Mouse (Mus musculus): ENCODE results near the gene Fkbp7.
"Not testable (repeated sequence)": the region's sequence is repeated elsewhere in the genome, so short reads cannot be mapped to it uniquely, and the experiment has no call there.

Fkbp7 gene

DNA sequence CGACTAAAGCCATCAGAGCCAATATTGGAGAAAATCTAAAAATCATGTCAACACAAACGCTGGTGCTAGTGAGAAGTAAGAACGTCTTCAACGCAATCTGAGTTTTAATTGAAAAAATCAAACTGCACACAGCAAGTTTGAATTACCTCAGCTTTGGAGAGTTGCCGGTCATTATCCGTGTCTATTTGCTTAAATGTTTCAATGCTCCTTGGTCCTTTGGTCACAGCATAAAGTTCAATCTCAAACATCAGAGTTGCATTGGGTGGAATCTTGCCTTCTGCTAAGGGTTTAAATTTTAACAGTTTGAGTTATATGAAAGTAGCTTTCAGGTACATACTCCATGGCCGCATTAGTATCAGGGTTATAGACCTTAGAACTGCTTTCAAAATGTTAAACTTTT, 7.4 kb downstream of the Fkbp7 start:
- DNase-seq = no peak

DNA sequence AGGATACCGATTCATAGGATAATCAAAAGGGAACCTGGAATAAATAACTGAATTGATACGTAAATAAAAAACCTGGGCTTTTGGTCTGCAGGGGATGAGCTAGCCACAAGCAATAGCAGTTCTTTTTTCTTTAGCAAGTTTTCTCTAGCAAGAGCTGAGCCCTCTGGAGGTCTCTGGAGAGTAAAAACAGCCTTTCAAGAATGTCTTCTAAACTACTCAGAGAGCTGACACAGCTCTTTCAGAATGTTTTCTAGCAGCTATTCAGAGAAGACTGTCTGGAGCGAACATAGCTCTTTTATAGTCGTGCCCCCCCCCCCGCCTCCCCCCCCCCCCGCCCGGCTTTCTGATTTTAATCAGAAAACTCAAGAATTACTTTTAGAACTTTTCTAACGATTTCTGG, 13.5 kb downstream of the Fkbp7 start:
- no peak for DNase-seq

DNA sequence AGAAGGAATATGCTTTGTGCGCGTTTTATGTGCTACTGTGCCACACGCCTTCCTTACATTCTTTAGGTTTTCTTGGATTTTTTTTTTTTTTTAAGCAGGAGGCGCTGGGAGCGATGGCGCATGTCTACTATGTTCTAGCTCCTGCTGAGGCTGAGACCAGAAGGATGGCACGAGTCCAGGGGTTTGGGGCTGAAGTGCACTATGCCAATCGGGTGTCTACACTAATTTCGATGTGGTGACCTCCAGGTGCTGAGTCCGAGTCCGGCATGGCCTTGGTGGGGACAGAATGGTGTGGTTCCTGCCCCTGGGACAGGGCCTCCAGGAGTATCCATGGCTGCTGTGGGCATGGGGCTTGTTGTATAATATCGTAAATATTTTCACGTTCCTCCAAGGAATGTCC, 14.4 kb downstream of the Fkbp7 start:
- DNase-seq = peak; percentile 59 to 60

DNA sequence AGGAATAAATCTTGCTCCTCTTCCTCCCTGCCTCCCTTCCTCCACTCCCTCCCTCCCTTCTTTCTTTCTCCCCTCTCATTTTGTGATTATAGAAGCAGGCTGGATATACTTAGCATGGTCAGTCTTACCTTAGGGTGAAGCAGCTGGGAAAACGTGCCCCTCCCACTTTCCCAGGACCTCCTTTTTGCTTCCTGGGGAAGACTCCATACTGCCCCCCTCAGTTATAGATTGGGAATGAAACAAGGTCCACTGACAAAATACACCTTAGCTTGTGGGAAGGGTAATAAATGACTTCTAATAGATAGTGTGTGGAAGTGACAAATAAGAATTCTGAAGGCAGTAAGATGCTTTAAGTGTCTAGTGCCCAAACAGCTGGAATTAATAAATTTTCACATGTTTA, 16.9 kb downstream of the Fkbp7 start:
- DNase-seq = no peak

DNA sequence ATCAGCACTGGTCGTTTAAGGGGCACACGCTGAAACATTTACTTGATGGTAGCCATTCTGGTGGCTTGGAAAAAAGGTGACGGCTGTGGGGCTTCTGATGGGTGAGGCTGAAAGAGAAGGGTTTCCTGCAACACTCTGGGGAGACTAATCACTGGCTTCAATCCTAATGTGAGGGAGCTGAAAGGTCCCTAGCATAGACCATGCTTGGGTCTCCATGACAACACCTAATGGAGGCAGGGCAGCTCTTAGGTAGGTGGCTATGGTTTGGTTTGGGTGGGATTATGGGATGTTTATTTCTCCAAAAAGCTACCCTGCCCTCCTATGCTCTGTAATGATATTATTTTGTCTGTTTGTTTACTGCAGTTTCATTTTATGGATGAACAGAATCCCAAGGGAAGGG, 17.5 kb downstream of the Fkbp7 start:
- no peak for DNase-seq

DNA sequence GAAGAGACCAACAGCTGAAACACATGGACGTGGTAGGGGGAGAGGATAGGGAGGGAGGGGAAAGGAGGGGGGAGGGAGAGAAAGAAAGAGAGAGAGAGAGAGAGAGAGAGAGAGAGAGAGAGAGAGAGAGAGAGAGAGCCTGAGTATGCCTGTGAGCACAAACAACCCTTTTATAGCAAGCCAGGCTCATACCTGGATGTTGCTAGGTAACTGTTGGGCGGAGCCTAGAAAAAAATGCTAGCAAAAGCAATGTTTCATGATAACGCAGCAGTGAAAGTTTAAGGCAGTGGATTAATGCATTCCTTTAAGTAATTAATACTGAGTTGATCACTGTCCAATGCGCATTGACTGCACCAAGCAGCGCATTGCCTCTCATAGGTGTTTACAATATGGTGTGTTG, 18.3 kb downstream of the Fkbp7 start:
- no peak for DNase-seq

DNA sequence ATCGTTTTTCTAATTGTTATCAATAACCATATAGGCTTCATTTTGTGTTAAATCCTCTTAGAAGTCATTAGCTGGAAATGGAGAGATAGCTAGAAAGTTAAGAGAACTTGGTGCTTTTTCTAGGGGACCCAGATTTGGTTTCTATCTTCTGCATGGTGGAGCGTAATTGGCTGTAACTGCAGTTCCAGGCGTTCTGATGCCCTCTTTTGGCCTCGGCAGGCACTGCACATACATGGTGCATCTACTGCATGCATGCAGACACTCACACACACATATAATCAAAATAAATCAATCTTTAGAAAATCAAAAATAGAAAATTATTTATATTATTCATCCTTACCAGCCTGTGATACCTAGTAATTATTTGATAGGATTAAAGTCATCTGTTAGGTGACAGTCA, 19.8 kb downstream of the Fkbp7 start:
- DNase-seq = no peak

DNA sequence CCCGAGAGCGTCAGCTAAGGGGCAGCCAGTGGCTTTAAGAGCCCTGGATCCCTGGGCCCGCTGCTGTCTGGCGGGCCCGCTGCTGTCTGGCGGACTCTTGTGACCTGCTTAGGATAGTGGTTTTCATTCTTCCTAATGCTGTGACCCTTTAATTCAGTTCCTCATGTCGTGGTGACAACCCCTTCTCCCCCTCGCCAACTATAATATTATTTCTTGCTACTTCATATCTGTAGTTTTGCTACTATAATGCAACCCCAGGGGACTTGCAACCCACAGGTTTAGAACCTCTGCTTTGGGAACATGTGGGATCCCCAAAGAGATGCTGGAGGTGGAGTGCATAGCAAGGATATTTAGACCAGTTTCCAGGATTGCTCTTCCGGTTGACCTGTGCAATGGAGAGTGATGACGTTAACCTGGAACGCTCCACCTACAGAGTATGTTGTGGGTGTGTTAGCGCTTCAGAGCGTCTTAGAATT, 24.2 kb downstream of the Fkbp7 start:
- DNase-seq = peak; percentile 41 to 50

DNA sequence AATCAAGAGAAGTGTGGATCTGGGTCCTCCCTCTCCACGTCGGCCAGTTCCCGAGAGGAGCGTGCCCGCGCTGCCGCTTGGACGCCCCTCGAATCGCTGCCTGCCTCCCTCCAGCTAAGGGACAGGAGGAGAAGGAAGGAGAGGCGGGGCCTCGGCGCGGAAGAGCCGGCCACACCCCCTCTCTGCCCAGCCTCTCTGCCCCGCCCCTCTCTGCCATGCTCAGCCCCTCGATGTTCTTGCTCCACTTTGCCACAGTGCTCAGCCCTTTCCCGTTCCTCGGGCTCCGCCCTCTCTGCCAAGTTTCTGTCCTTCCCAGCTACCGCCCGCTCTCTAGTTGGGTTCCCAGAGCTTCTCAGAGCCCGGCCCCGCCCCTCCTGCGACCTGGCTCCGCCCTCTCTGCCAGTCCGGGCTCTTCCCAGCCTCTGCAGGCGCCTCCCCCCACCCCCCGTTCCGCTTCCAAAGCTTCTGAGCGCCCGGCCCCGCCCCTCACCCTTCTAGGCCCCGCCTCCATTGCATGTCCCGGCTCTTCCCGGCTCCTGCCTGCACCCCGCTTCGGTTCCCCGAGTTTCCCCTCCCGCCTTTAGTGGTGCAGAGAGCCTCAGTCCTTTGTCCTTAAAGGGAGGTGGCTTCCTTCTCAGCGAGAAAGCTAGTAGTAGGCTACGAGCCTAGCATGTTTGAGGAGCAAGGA, 24.9 kb downstream of the Fkbp7 start, which contains the start of the genes Prkra and Pjvk:
Prkra (minus strand) TSS at position 133 of the 688 bp plus-strand sequence.
Pjvk (plus strand) TSS at position 594 of the 688 bp plus-strand sequence.
- peak; percentile 100 for DNase-seq

DNA sequence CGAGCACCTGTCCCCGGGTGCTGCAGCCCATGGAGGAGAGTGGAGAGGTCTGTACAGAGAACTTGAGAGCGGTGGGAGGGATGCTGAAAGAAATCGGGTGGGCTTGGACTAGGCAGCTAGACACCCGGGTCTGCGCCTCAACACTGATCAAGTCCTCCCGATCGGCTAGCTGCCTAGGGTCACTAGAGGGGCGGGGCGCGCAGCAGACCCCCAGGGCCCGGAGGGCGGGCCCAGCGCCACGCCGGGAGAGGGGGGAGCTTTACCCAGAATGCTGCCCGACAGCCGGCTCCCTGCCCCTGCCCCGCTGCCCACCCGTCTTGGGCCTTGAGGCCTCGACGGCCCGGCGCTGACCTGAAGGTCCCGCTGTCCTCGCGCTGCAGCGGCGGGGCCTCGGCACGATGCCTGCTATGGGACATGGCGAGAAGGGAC, 25.5 kb downstream of the Fkbp7 start:
- DNase-seq = peak in 1 of 2 experiments; percentile 82

DNA sequence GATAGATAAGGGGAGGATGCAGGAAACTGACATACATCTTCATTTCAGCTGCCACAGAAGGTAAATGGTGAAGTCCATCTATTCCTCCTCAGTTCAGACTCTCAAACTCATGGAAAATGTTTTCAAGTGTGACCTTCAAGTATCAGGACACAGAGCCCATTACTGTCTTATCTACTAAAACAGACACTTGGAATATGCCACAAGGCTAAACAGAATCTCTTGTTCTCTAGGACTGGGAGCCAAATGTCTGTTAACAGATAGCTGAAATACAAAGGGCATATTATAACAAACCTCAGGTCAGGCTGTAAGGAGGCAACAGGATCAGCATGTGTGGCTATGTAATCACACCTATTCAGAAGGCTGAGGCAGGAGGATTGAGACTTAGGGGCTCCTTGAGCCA, 29.1 kb downstream of the Fkbp7 start:
- no peak for DNase-seq

DNA sequence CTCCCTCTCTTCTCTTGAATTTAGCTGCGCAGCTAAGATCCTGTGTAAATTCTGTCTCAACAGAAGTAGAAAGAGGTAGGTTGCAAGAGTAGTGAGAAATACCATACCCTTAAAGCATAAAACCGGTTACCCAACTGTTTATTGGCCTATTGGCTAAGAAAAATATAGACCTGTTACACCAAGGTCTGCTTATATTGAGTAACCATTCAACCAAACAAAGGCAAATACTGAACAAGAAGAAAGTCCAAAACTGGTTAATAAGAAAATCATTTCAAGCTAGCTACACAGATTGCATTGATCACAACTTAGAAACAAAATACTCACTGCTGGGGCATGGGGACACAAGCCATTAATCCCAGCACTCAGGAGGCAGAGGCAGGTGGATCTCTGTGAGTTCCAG, 33.3 kb downstream of the Fkbp7 start:
- DNase-seq = no peak

DNA sequence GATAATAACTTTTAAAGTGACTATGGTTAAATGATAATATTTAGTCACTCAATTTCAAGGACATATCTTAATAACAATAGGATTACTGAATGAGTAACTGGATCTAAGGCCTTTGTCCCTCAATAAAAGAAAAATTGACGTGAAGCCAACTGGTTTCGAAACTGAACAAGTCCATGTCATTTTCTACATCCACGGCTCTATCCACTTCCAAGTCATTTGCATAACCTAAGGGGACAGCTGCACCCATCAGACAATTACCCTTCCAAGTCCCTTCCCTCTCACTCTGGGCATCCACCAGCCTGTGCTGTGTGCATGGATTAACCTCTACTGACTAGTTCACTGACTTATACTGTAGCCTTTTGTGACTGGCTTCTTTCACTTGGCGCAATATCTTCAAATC, 41.3 kb downstream of the Fkbp7 start:
- no peak for DNase-seq

DNA sequence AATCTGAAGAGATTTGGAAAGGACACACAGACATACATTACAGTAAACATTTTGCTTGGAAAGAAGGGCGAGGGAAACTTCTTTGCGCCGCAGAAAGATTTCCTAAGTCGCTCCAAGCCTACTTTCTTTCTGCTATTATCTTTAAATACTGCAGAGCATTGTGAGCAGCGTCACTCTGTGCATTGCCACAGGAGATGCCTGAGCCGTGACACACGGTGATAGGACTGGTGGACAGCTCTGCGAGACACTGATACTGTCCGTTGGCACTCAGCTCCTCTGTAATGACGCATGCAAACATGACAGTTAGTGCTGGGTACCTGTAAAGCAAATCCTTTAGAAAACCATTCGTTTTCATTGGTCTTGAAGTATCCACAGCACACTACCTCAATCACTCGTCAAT, 42.6 kb downstream of the Fkbp7 start:
- no peak for DNase-seq

DNA sequence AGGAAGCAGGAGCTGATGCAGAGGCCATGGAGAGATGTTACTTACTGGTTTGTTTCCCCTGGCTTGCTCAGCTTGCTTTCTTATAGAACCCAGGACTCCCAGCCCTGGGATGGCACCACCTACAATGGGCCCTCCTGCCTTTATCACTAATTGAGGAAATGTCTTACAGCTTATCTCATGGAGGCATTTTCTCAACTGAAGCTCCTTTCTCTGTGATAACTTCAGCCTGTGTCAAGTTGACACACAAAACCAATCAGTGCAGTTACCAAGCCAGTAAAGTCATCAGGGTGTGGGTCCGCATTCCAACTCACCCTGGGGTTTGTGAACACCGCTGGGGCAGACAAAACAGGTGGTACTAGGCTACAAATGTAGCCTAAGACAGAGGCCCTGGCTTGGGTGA, 50.6 kb downstream of the Fkbp7 start:
- not testable (repeated sequence) for DNase-seq

DNA sequence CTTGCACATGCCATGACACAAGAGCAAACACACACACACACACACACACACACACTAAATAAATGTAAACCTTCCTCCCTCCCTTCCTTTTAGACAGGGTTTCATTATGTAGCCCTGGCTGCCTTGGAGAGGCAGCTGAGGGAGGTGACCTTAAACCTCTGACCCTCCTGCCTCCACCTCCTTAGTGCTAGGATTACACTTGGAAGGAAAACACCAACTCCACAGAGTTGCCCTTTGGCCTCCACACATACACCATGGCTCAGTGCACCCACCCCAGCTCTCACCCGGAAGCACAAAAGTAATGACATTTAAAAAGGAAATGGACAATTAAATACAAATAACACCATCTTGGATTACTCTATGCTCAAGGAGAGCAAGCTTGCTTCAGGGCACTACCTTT, 51.2 kb downstream of the Fkbp7 start:
- no peak for DNase-seq

DNA sequence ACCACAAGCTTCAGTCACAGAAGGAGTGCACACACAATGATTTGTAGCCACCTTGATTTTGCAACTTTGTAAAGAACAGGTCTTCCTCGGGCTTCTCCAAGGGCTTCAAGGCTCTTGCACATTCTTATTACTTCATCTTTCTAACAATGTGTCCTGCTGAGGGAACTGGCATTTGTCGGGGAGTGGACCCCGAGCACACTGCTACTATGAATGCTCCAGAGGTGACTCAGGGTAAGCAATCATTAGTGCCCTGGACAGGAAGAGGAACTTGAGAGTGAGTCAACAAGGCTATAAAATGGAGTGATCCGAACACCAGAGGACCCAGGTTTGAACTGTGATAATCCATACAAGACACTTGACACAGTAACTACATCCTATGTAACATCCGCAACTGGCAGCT, 52.7 kb downstream of the Fkbp7 start:
- no peak for DNase-seq

DNA sequence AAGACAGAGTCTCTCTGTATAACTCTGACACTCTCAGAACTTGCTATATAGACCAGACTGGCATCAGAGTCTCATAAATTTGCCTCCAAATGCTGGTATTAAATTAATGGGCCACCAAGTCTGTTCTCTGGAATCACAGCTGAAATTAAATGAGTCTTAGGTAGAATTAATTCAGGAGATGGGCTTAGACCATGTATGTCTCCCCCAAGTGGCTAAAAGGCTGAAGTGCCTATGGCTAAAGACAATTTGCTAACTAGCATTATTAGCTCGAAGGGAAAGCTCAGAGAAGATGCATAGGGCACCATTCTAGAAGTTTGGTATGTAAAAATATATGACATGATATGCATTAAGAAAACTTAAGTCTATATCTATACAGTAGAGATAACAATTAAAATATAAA, 54.8 kb downstream of the Fkbp7 start:
- peak; percentile 75 to 82 for DNase-seq
